Mouse (Mus musculus): ENCODE data around the gene Zfp385c. TPM values are rescaled to one million over a fixed set of nuclear protein-coding genes. Genes with fewer than 3 reads are reported as not detected.

Gene Zfp385c
- not detected in 2 replicates for polyA plus RNA-seq (2015; fragmentation: Nextera tagmentation; extraction: Ambion mirVana)

GRCm38 (mm10) chr11:100692164-100692616 is at the start of gene Zfp385c:
TSS of gene Zfp385c (minus strand) at chr11:100692455.
- no peak for ATAC-seq (ENCODE audit: insufficient read depth)
- Histone ChIP-seq H3K36me3 (replicated peaks) (no peaks in the 10 kb centered on the region), H3K9ac (no peak within 1 kb of the TSS), H3K27ac (replicated peaks) (no peak within 1 kb of the TSS), H3K4me2 (peak within 1 kb of the TSS; percentile 60), H3K27me3 (peaks cover 38% of the 10 kb centered on the region), H3K4me3 (replicated peaks) (peak within 1 kb of the TSS; percentile 27), H3K9me3 (replicated peaks) (no peaks in the 10 kb centered on the region), H3K4me1 (replicated peaks) (peaks cover 6% of the 10 kb centered on the region; the same call in 1 of the 2 replicates)
- under 1% methylated on average over 23 of the region's 23 CpGs for WGBS (ENCODE audit: insufficient replicate concordance)

GRCm38 (mm10) chr11:100741348-100741747 is 49.1 kb upstream of the Zfp385c start:
- H3K9me3 ChIP-seq (replicated peaks): no peaks in the 10 kb centered on the region
- peaks cover 16% of the 10 kb centered on the region for H3K27me3 ChIP-seq
- H3K36me3 ChIP-seq (replicated peaks): no peaks in the 10 kb centered on the region
- WGBS (ENCODE audit: insufficient replicate concordance): 69% methylated on average over 6 of the region's 6 CpGs
- no peak overlapping the region for H3K4me3 ChIP-seq (replicated peaks)
- H3K9ac ChIP-seq: no peak overlapping the region
- H3K4me2 ChIP-seq: no peak overlapping the region
- peaks cover 32% of the 10 kb centered on the region for H3K4me1 ChIP-seq (replicated peaks)
- ATAC-seq (ENCODE audit: insufficient read depth): no peak
- H3K27ac ChIP-seq (replicated peaks): no peak overlapping the region

- H3K4me3 ChIP-seq (replicated peaks): peak overlapping the region; percentile 73
- H3K4me1 ChIP-seq (replicated peaks): peaks cover 52% of the 10 kb centered on the region
- peak overlapping the region; percentile 84 for H3K27ac ChIP-seq (replicated peaks)
- H3K36me3 ChIP-seq (replicated peaks): peaks cover 5% of the 10 kb centered on the region
- no peak for ATAC-seq (ENCODE audit: insufficient read depth)
- WGBS (ENCODE audit: insufficient replicate concordance): 29% methylated on average over 5 of the region's 5 CpGs
- no peaks in the 10 kb centered on the region for H3K27me3 ChIP-seq
- H3K4me2 ChIP-seq: peak overlapping the region; percentile 81
- peak overlapping the region; percentile 55 for H3K9ac ChIP-seq
- no peaks in the 10 kb centered on the region for H3K9me3 ChIP-seq (replicated peaks)
Observed at GRCm38 (mm10) chr11:100738749-100739148, 46.5 kb upstream of the Zfp385c start.

GRCm38 (mm10) chr11:100738066-100738604 is 45.9 kb upstream of the Zfp385c start, which contains the start of gene Rab5c:
TSS of gene Rab5c (minus strand) at chr11:100738215.
- under 1% methylated on average over 39 of the region's 39 CpGs for WGBS (ENCODE audit: insufficient replicate concordance)
- H3K36me3 ChIP-seq (replicated peaks): peaks cover 11% of the 10 kb centered on the region
- H3K9me3 ChIP-seq (replicated peaks): no peaks in the 10 kb centered on the region
- H3K27me3 ChIP-seq: no peaks in the 10 kb centered on the region
- peak within 1 kb of the TSS; percentile 73 for H3K4me3 ChIP-seq (replicated peaks)
- peak within 1 kb of the TSS; percentile 88 for H3K9ac ChIP-seq
- H3K27ac ChIP-seq (replicated peaks): peak within 1 kb of the TSS; percentile 92
- H3K4me2 ChIP-seq: peak within 1 kb of the TSS; percentile 87
- peak; percentile 97 for ATAC-seq (ENCODE audit: insufficient read depth)
- peaks cover 58% of the 10 kb centered on the region for H3K4me1 ChIP-seq (replicated peaks)

- Histone ChIP-seq H3K27me3 (no peaks in the 10 kb centered on the region), H3K4me1 (replicated peaks) (peaks cover 67% of the 10 kb centered on the region), H3K4me3 (replicated peaks) (peak overlapping the region; percentile 73), H3K27ac (replicated peaks) (peak overlapping the region; percentile 92), H3K9me3 (replicated peaks) (no peaks in the 10 kb centered on the region), H3K9ac (peak overlapping the region; percentile 88), H3K36me3 (replicated peaks) (peaks cover 20% of the 10 kb centered on the region), H3K4me2 (peak overlapping the region; percentile 87)
- 0% methylated on average over 13 of the region's 13 CpGs for WGBS (ENCODE audit: insufficient replicate concordance)
- peak; percentile 57 for ATAC-seq (ENCODE audit: insufficient read depth)
Observed at GRCm38 (mm10) chr11:100737105-100737733, 45.0 kb upstream of the Zfp385c start.

GRCm38 (mm10) chr11:100736746-100737080 is 44.5 kb upstream of the Zfp385c start:
- Histone ChIP-seq H3K36me3 (replicated peaks) (peaks cover 25% of the 10 kb centered on the region), H3K27ac (replicated peaks) (peak overlapping the region; percentile 92), H3K4me3 (replicated peaks) (peak overlapping the region; percentile 73), H3K27me3 (no peaks in the 10 kb centered on the region), H3K4me2 (peak overlapping the region; percentile 87), H3K9me3 (replicated peaks) (no peaks in the 10 kb centered on the region), H3K9ac (peak overlapping the region; percentile 88), H3K4me1 (replicated peaks) (peaks cover 72% of the 10 kb centered on the region)
- WGBS (ENCODE audit: insufficient replicate concordance): 19% methylated on average over 4 of the region's 4 CpGs
- no peak for ATAC-seq (ENCODE audit: insufficient read depth)

- no peak for ATAC-seq (ENCODE audit: insufficient read depth)
- Histone ChIP-seq H3K9ac (peak overlapping the region; percentile 88), H3K27ac (replicated peaks) (peak overlapping the region; percentile 92), H3K4me3 (replicated peaks) (peak overlapping the region; percentile 73), H3K36me3 (replicated peaks) (peaks cover 28% of the 10 kb centered on the region), H3K9me3 (replicated peaks) (no peaks in the 10 kb centered on the region), H3K4me1 (replicated peaks) (peaks cover 78% of the 10 kb centered on the region), H3K4me2 (peak overlapping the region; percentile 87), H3K27me3 (no peaks in the 10 kb centered on the region)
- WGBS (ENCODE audit: insufficient replicate concordance): 22% methylated on average over 14 of the region's 14 CpGs
Observed at GRCm38 (mm10) chr11:100735954-100736745, 43.9 kb upstream of the Zfp385c start.

GRCm38 (mm10) chr11:100735134-100735865 is 43.0 kb upstream of the Zfp385c start:
- Histone ChIP-seq H3K4me1 (replicated peaks) (peaks cover 86% of the 10 kb centered on the region), H3K27ac (replicated peaks) (peak overlapping the region; percentile 92), H3K9me3 (replicated peaks) (no peaks in the 10 kb centered on the region), H3K4me3 (replicated peaks) (peak overlapping the region; percentile 73), H3K9ac (peak overlapping the region; percentile 88), H3K36me3 (replicated peaks) (peaks cover 31% of the 10 kb centered on the region), H3K27me3 (no peaks in the 10 kb centered on the region), H3K4me2 (peak overlapping the region; percentile 87)
- no peak for ATAC-seq (ENCODE audit: insufficient read depth)
- 65% methylated on average over 9 of the region's 9 CpGs for WGBS (ENCODE audit: insufficient replicate concordance)

- no peak overlapping the region for H3K4me2 ChIP-seq
- no peaks in the 10 kb centered on the region for H3K9me3 ChIP-seq (replicated peaks)
- ATAC-seq (ENCODE audit: insufficient read depth): no peak
- no peak overlapping the region for H3K4me3 ChIP-seq (replicated peaks)
- H3K27me3 ChIP-seq: no peaks in the 10 kb centered on the region
- H3K4me1 ChIP-seq (replicated peaks): peaks cover 75% of the 10 kb centered on the region
- WGBS (ENCODE audit: insufficient replicate concordance): 68% methylated on average over 6 of the region's 6 CpGs
- peaks cover 62% of the 10 kb centered on the region for H3K36me3 ChIP-seq (replicated peaks)
- H3K9ac ChIP-seq: no peak overlapping the region
- no peak overlapping the region for H3K27ac ChIP-seq (replicated peaks)
Observed at GRCm38 (mm10) chr11:100730477-100731205, 38.4 kb upstream of the Zfp385c start.

- Histone ChIP-seq H3K4me2 (no peak overlapping the region), H3K4me1 (replicated peaks) (peaks cover 74% of the 10 kb centered on the region), H3K27ac (replicated peaks) (no peak overlapping the region), H3K36me3 (replicated peaks) (peaks cover 67% of the 10 kb centered on the region), H3K9ac (no peak overlapping the region), H3K9me3 (replicated peaks) (no peaks in the 10 kb centered on the region), H3K4me3 (replicated peaks) (no peak overlapping the region), H3K27me3 (no peaks in the 10 kb centered on the region)
- ATAC-seq (ENCODE audit: insufficient read depth): no peak
- 32% methylated on average over 4 of the region's 4 CpGs for WGBS (ENCODE audit: insufficient replicate concordance)
Observed at GRCm38 (mm10) chr11:100729976-100730375, 37.7 kb upstream of the Zfp385c start.
